Mouse (Mus musculus): ENCODE data around the gene Lnx1. TPM values are rescaled to one million over a fixed set of nuclear protein-coding genes. Genes with fewer than 3 reads are reported as not detected.

Gene Lnx1
- polyA plus RNA-seq, 1 experiment = 1.7 TPM

DNA sequence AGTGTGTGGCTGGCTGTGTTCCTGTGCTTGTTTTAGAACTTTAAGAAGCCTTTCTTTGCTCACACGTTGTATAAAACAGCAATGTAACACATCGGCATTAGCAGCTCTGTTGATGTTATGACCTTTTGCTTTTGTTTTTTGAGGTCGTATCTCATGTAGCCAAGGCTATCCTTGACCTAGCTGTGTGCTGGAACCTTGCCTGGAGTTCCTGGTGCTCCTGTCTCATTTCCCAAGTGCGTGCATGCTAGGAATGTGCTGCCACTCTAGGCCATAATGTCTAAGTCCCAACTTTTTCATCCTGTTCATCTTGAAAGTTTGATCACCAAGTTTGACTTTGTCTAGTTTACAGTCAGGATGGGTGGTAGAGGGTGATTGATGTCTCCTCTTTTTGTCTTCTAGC lies 157.1 kb downstream of the Lnx1 start:
- Histone ChIP-seq H3K27ac (replicated peaks; ENCODE audit: low read depth, low read length) (no peak overlapping the region), H3K4me1 (ENCODE audit: control insufficient read depth, insufficient read depth, insufficient read length, low read length) (no peaks in the 10 kb centered on the region), H3K4me3 (ENCODE audit: insufficient read depth, low read depth, low read length) (no peak overlapping the region)

Other genes with a start within 250 kb of the Lnx1 start
- gene Scfd2, start 171.2 kb downstream of the Lnx1 start, polyA plus RNA-seq (2012; ENCODE audit: insufficient read depth, insufficient read length, missing spikeins) = 7.4 and 17.4 TPM in 2 replicates
- gene Fip1l1, start 167.5 kb downstream of the Lnx1 start, polyA plus RNA-seq (2012; ENCODE audit: insufficient read depth, insufficient read length, missing spikeins) = 22.9 and 23.8 TPM in 2 replicates

Measured in brown adipose tissue, adult 24 weeks (tissue).